Mouse (Mus musculus): ENCODE data around the gene C2cd5. TPM values are rescaled to one million over a fixed set of nuclear protein-coding genes. Genes with fewer than 3 reads are reported as not detected.

C2cd5 gene
- polyA plus RNA-seq, 1 experiment from 2014 or later: 51.4 TPM

DNA sequence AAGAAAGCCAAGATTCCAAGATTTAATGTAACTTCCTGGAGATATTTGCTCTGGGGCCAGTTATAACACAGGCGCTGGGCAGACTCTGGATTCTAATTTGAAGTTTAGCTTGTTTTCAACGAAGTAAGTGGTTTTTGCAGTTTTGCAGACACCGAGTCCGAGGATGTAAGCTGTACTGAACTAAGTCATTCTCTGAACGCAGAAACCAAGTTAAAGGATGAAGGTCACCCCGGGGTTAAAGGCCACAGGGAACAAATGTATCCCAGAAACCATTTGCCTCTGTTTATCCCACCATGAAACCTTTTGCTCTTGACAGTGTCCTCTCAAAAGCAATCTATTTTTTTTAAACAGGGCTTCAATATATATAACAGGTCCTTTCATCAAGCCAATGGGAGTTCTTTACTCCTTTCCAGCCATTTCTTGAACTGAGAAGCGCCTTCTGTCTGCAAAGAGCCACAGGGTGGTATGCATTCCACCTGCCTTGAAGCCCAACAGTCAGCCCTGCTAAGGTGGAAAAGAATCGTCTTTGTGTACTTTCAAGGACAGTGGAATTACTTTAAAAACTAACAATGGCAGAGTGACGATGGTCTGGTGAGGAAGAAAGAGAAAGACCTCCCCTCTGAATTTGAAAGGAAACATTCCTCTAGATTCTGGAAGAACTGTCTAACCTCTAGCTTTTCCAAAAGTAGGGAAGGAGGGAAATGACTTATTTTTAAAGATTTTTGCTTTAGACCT, 138.1 kb downstream of the C2cd5 start:
- Histone ChIP-seq H3K4me2 (peak overlapping the region; percentile 65), H3K4me3 (peak overlapping the region; percentile 86), H3K9me3 (no peaks in the 10 kb centered on the region), H3K27me3 (replicated peaks) (no peaks in the 10 kb centered on the region), H3K4me1 (peaks cover 40% of the 10 kb centered on the region), H3K27ac (no peak overlapping the region), H3K9ac (no peak overlapping the region), H3K36me3 (replicated peaks) (no peaks in the 10 kb centered on the region)
- no peak for ATAC-seq (replicated peaks)
- WGBS: 82% methylated on average over 9 of the region's 9 CpGs

Other genes with a start within 250 kb of the C2cd5 start
- gene St8sia1, start 135.7 kb downstream of the C2cd5 start, polyA plus RNA-seq (2015; fragmentation: Nextera tagmentation; extraction: Ambion mirVana): 8.8 and 9.2 TPM in 2 replicates
- 45.0 and 50.3 TPM in 2 replicates for gene Etnk1, start 67.1 kb upstream of the C2cd5 start, polyA plus RNA-seq (2015; fragmentation: Nextera tagmentation; extraction: Ambion mirVana)